Mouse (Mus musculus): ENCODE measurements at regions not wholly inside any gene's neighbourhood (a gene's known extent, or its start where the extent isn't known, plus 50 kb on each side); places are given as distances from the start of the nearest gene placed in this dataset.

DNA sequence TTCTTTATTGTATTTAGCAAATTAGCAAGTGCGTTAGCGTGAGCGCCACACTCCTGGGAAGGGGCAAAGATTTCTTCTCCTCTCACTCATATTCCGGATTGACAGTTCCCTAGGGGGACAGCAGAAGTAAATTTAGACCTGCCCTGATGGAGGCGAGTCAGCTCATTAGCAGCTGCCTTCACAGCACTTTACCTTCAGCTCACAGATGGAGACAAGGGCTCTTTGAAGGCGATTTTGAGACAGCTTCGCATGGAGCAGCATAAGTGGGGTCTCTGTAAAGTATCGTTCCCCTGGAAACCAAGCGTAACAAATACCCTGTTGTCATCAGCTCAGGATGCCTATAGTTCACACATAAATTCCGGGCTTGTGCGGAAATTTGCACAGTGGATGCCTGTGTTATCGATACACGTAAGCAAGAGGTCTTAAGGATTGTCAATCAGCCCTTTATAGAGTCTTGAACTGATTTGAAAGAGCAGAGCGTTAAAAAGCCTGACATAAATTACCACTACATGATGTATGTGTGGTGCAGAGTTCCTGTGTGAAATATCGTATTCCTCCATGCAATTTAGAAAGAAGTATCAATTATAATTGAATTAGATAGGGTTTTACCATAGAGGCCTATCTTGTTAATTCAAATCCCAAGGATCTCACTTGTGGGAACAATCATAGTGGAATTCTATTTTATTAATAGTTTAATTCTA is 86.6 kb upstream of the Tmprss15 start:
- TF ChIP-seq CTCF (IDR thresholded peaks at IDR 0.05; ENCODE audit: low read depth, low read length) (no peak), POLR2A (IDR thresholded peaks at IDR 0.05; ENCODE audit: insufficient read depth, low read length) (no peak), EP300 (IDR thresholded peaks at IDR 0.05; ENCODE audit: insufficient read depth, low read depth, low read length) (no peak)
- H3K27me3 ChIP-seq (ENCODE audit: control insufficient read depth, insufficient read depth, low read length, poor library complexity, severe bottlenecking): no peaks in the 10 kb centered on the region
- H3K27ac ChIP-seq (ENCODE audit: insufficient read depth, low read length): no peak overlapping the region
- no peak overlapping the region for H3K9ac ChIP-seq (ENCODE audit: low read depth, poor library complexity, severe bottlenecking)
- H3K4me3 ChIP-seq (ENCODE audit: low read depth, low read length): no peak overlapping the region
- no peaks in the 10 kb centered on the region for H3K9me3 ChIP-seq (replicated peaks; ENCODE audit: control insufficient read depth, insufficient read depth, low read length, poor library complexity, severe bottlenecking)
- H3K4me1 ChIP-seq (ENCODE audit: control insufficient read depth, insufficient read depth, low read length): no peaks in the 10 kb centered on the region
- H3K36me3 ChIP-seq (ENCODE audit: control insufficient read depth, insufficient read depth, low read length, poor library complexity, severe bottlenecking): no peaks in the 10 kb centered on the region

DNA sequence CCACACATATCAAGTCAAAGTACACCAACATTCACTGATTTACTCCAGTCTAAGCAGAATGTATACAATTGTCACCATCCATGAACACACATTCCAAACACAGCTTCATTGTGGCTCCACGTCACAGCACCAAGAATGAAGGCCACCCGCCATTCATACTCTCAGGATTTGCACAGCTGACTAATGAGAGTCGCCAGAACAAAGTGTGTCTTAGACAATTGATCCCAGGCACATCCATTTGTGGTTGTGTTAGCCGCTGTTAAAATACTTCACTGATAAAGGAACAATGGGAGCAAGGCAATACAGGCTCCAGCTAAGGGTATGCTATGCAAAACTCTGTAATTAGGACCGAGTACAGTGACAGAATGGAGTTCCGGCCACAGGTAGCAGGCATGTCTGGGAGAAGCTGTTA is 85.9 kb upstream of the Tmprss15 start:
- Histone ChIP-seq H3K9me3 (replicated peaks; ENCODE audit: control insufficient read depth, insufficient read depth, low read length, poor library complexity, severe bottlenecking) (no peaks in the 10 kb centered on the region), H3K4me1 (ENCODE audit: control insufficient read depth, insufficient read depth, low read length) (no peaks in the 10 kb centered on the region), H3K9ac (ENCODE audit: low read depth, poor library complexity, severe bottlenecking) (no peak overlapping the region), H3K4me3 (ENCODE audit: low read depth, low read length) (no peak overlapping the region), H3K36me3 (ENCODE audit: control insufficient read depth, insufficient read depth, low read length, poor library complexity, severe bottlenecking) (no peaks in the 10 kb centered on the region), H3K27me3 (ENCODE audit: control insufficient read depth, insufficient read depth, low read length, poor library complexity, severe bottlenecking) (no peaks in the 10 kb centered on the region), H3K27ac (ENCODE audit: insufficient read depth, low read length) (no peak overlapping the region)
- TF ChIP-seq EP300 (IDR thresholded peaks at IDR 0.05; ENCODE audit: insufficient read depth, low read depth, low read length) (no peak), CTCF (IDR thresholded peaks at IDR 0.05; ENCODE audit: low read depth, low read length) (no peak), POLR2A (IDR thresholded peaks at IDR 0.05; ENCODE audit: insufficient read depth, low read length) (no peak)

- Histone ChIP-seq H3K4me3 (ENCODE audit: low read depth, low read length) (no peak overlapping the region), H3K4me1 (ENCODE audit: control insufficient read depth, insufficient read depth, low read length) (no peaks in the 10 kb centered on the region), H3K36me3 (ENCODE audit: control insufficient read depth, insufficient read depth, low read length, poor library complexity, severe bottlenecking) (no peaks in the 10 kb centered on the region), H3K9ac (ENCODE audit: low read depth, poor library complexity, severe bottlenecking) (no peak overlapping the region), H3K9me3 (replicated peaks; ENCODE audit: control insufficient read depth, insufficient read depth, low read length, poor library complexity, severe bottlenecking) (no peaks in the 10 kb centered on the region), H3K27ac (ENCODE audit: insufficient read depth, low read length) (no peak overlapping the region), H3K27me3 (ENCODE audit: control insufficient read depth, insufficient read depth, low read length, poor library complexity, severe bottlenecking) (no peaks in the 10 kb centered on the region)
- TF ChIP-seq CTCF (IDR thresholded peaks at IDR 0.05; ENCODE audit: low read depth, low read length) (peak; percentile 37), POLR2A (IDR thresholded peaks at IDR 0.05; ENCODE audit: insufficient read depth, low read length) (no peak), EP300 (IDR thresholded peaks at IDR 0.05; ENCODE audit: insufficient read depth, low read depth, low read length) (no peak)
Measured at GRCm38 (mm10) chr16:79168193-79168592, 77.3 kb upstream of the Tmprss15 start.

- Histone ChIP-seq H3K27me3 (ENCODE audit: control insufficient read depth, insufficient read depth, low read length, poor library complexity, severe bottlenecking) (no peaks in the 10 kb centered on the region), H3K36me3 (ENCODE audit: control insufficient read depth, insufficient read depth, low read length, poor library complexity, severe bottlenecking) (no peaks in the 10 kb centered on the region), H3K4me3 (ENCODE audit: low read depth, low read length) (no peak overlapping the region), H3K27ac (ENCODE audit: insufficient read depth, low read length) (no peak overlapping the region), H3K9me3 (replicated peaks; ENCODE audit: control insufficient read depth, insufficient read depth, low read length, poor library complexity, severe bottlenecking) (no peaks in the 10 kb centered on the region), H3K9ac (ENCODE audit: low read depth, poor library complexity, severe bottlenecking) (no peak overlapping the region), H3K4me1 (ENCODE audit: control insufficient read depth, insufficient read depth, low read length) (no peaks in the 10 kb centered on the region)
- TF ChIP-seq CTCF (IDR thresholded peaks at IDR 0.05; ENCODE audit: low read depth, low read length) (no peak), POLR2A (IDR thresholded peaks at IDR 0.05; ENCODE audit: insufficient read depth, low read length) (no peak), EP300 (IDR thresholded peaks at IDR 0.05; ENCODE audit: insufficient read depth, low read depth, low read length) (no peak)
Measured at GRCm38 (mm10) chr16:79142813-79143212, 51.9 kb upstream of the Tmprss15 start.
